Mouse (Mus musculus): Measurements from ENCODE around the gene Hexb. TPM values are rescaled to one million over a fixed set of nuclear protein-coding genes. Genes with fewer than 3 reads are reported as not detected.
A peak's percentile ranks its signal among the peaks of the same experiment; 100 is the strongest.

The Hexb gene
- total and polyA plus RNA-seq, 3 experiments = 31.0 to 75.7 (median 37.9) TPM

DNA sequence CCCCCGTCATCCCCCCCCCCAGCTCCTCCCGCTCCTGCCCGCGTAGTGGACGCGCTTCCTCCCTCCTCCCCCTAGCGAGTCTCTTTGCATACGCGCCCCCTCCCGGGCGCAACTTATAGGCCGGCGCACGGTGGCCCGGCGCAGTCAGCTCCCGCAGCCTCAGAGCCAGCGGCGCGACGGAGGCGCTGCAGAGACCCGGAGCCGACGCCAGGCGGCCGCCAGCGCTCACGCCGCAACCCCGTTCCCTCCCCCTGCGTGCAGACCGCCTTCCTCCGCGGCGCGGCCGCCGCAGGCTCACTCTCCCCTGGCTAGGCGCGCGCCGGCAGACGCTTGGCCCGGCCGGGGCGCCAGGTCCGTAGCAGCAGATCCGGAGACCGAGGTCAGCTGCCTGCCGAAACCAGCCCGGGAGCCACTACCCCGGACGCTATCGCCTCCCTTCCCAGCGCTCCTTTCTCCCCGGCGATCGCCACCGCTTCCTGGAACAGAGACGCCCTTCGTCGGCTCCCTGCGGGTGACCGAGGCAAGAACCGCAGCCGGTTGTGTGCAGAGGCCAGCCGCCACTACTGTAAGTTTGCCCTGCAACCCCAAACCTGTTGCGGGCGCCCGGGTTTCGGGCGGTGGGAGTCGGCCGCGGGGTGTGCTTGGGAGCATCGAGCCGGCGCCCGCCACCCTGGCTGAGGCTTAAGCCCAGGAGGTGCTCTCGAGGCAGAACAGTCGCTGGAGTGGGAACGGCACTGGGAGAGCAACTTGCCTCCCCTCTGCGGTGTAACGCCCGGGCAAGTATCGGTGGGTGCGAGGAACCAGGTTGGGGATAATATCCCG is 43.0 kb upstream of the Hexb start, which contains the start of gene Enc1:
Gene Enc1, plus strand, starts transcription at position 141 of the 822 bp plus-strand sequence.
- no peaks in the 10 kb centered on the region for H3K27me3 ChIP-seq (replicated peaks)
- H3K79me2 ChIP-seq (replicated peaks; ENCODE audit: control insufficient read depth, extremely low read depth, insufficient read depth, poor library complexity, severe bottlenecking) = no peaks in the 10 kb centered on the region; the same call in 1 of the 2 replicates
- dilution Hi-C loops (cut with MboI; ENCODE audit: extremely low pct_ligation_motif_present, extremely low pct_unique_long_range_greater_than_20kb, low sequenced_read_pairs) (no loop called here), in situ Hi-C loops (cut with MboI; ENCODE audit: low pct_ligation_motif_present, low pct_unique_long_range_greater_than_20kb, low sequenced_read_pairs) (no loop called here)
- no peaks in the 10 kb centered on the region for H3K9me3 ChIP-seq (replicated peaks; ENCODE audit: low read length)
- H3K36me3 ChIP-seq (replicated peaks in 1 of 2; ENCODE audit: control insufficient read depth in 1 of 2, insufficient read depth in 1 of 2, low read length in 1 of 2) = peaks cover 9 to 15% of the 10 kb centered on the region in 2 experiments
- DNase-seq (ENCODE audit: extremely low read depth) = peak; percentile 87
- TF ChIP-seq BHLHE40 (IDR thresholded peaks at IDR 0.05; ENCODE audit: low read depth, low read length) (peak; percentile 50), MAX (IDR thresholded peaks at IDR 0.05; ENCODE audit: low read length) (0 out of 2 replicates have a peak, but pooled peaks have one; percentile 54), EP300 (IDR thresholded peaks at IDR 0.05; ENCODE audit: low read length) (no peak), TCF12 (IDR thresholded peaks at IDR 0.05; ENCODE audit: low read depth, low read length) (peak; percentile 84), MAFK (IDR thresholded peaks at IDR 0.05; ENCODE audit: insufficient replicate concordance, low read length) (no peak), IRF4 (IDR thresholded peaks at IDR 0.05; ENCODE audit: low read depth, low read length) (no peak; the same call in 1 of the 2 replicates), ZNF384 (IDR thresholded peaks at IDR 0.05; ENCODE audit: low read depth, low read length) (no peak), MEF2A (IDR thresholded peaks at IDR 0.05; ENCODE audit: borderline replicate concordance, low read depth, low read length) (peak; percentile 51; the same call in 1 of the 2 replicates), SIN3A (IDR thresholded peaks at IDR 0.05; ENCODE audit: low read length) (peak; percentile 53; the same call in 1 of the 2 replicates), ZMIZ1 (IDR thresholded peaks at IDR 0.05; ENCODE audit: low read depth, low read length) (peak; percentile 94), JUND (conservative IDR thresholded peaks at IDR 0.05; ENCODE audit: low read depth, low read length) (no peak), MAZ (IDR thresholded peaks at IDR 0.05; ENCODE audit: low read depth, low read length) (peak; percentile 96), JUN (IDR thresholded peaks at IDR 0.05; ENCODE audit: insufficient read depth, low read depth, low read length) (no peak), CHD2 (IDR thresholded peaks at IDR 0.05; ENCODE audit: low read length) (no peak), ELF1 (IDR thresholded peaks at IDR 0.05; ENCODE audit: low read depth, low read length) (peak; percentile 58; the same call in 1 of the 2 replicates), E2F4 (IDR thresholded peaks at IDR 0.05; ENCODE audit: insufficient replicate concordance, low read depth, low read length) (no peak), MYC (IDR thresholded peaks at IDR 0.05; ENCODE audit: low read depth, low read length) (no peak), CHD1 (IDR thresholded peaks at IDR 0.05; ENCODE audit: low read depth, low read length) (no peak), PAX5 (IDR thresholded peaks at IDR 0.05; ENCODE audit: low read length) (no peak), TBP (conservative IDR thresholded peaks at IDR 0.05; ENCODE audit: low read depth, low read length) (peak; percentile 67), CTCF (conservative IDR thresholded peaks at IDR 0.05 in 1 of 2, IDR thresholded peaks at IDR 0.05 in 1 of 2; ENCODE audit: low read depth in 2 of 2, low read length in 2 of 2) (peak in 1 of 2 experiments; percentile 75; a peak in 2 of 4 replicates), ZKSCAN1 (IDR thresholded peaks at IDR 0.05; ENCODE audit: borderline replicate concordance, low read depth, low read length) (no peak), GABPA (IDR thresholded peaks at IDR 0.05; ENCODE audit: insufficient replicate concordance, low read depth, low read length) (no peak), NRF1 (IDR thresholded peaks at IDR 0.05; ENCODE audit: low read depth, low read length) (peak; percentile 77), ETS1 (conservative IDR thresholded peaks at IDR 0.05; ENCODE audit: low read depth, low read length) (no peak), ZC3H11A (IDR thresholded peaks at IDR 0.05; ENCODE audit: low read depth, low read length) (no peak), UBTF (IDR thresholded peaks at IDR 0.05; ENCODE audit: low read depth, low read length) (peak; percentile 100), USF1 (IDR thresholded peaks at IDR 0.05; ENCODE audit: low read depth, low read length) (no peak), MXI1 (IDR thresholded peaks at IDR 0.05; ENCODE audit: low read depth, low read length) (peak; percentile 69), KAT2A (IDR thresholded peaks at IDR 0.05; ENCODE audit: insufficient replicate concordance, low read length) (0 out of 2 replicates have a peak, but pooled peaks have one; percentile 27), RCOR1 (conservative IDR thresholded peaks at IDR 0.05; ENCODE audit: low read depth, low read length) (no peak), POLR2A (IDR thresholded peaks at IDR 0.05; ENCODE audit: low read depth, low read length) (peak; percentile 96), NELFE (IDR thresholded peaks at IDR 0.05; ENCODE audit: low read depth, low read length) (peak; percentile 82; the same call in 1 of the 2 replicates), RAD21 (IDR thresholded peaks at IDR 0.05; ENCODE audit: low read depth, low read length) (peak; percentile 24), USF2 (conservative IDR thresholded peaks at IDR 0.05; ENCODE audit: low read depth, low read length) (no peak), SMC3 (IDR thresholded peaks at IDR 0.05; ENCODE audit: low read depth, low read length) (peak; percentile 66), POLR2AphosphoS2 (IDR thresholded peaks at IDR 0.05; ENCODE audit: low read depth, low read length) (peak; percentile 35; the same call in 1 of the 2 replicates), HCFC1 (IDR thresholded peaks at IDR 0.05; ENCODE audit: low read depth, low read length) (peak; percentile 43)
- H3K27ac ChIP-seq (ENCODE audit: insufficient read depth, low read depth) = no peak within 1 kb of the TSS
- peak within 1 kb of the TSS; percentile 62 to 80 (median 74) for H3K4me3 ChIP-seq (replicated peaks in 1 of 3; ENCODE audit: low read depth in 2 of 3, low read length in 2 of 3, poor library complexity in 1 of 3)
- peak within 1 kb of the TSS; percentile 90 for H3K4me2 ChIP-seq (ENCODE audit: insufficient read depth, low read depth, poor library complexity, severe bottlenecking)
- peaks cover 0 to 16% of the 10 kb centered on the region in 2 experiments; a peak in 2 of 4 replicates for H3K4me1 ChIP-seq (ENCODE audit: control insufficient read depth in 1 of 2, insufficient read depth in 2 of 2)
- H3K9ac ChIP-seq (ENCODE audit: insufficient read depth, low read depth) = peak within 1 kb of the TSS; percentile 58
